Mouse (Mus musculus): Measurements from ENCODE around the gene Fpr2. TPM values are rescaled to one million over a fixed set of nuclear protein-coding genes. Genes with fewer than 3 reads are reported as not detected.

Fpr2 gene
- total RNA-seq, 1 experiment: not detected

- no peak overlapping the region for H3K27ac ChIP-seq (ENCODE audit: insufficient read depth, low read depth, low read length, poor library complexity, severe bottlenecking)
- TF ChIP-seq MAFK (IDR thresholded peaks at IDR 0.05; ENCODE audit: insufficient read depth, low read depth, low read length) (no peak), ZNF384 (IDR thresholded peaks at IDR 0.05; ENCODE audit: low read depth, low read length) (no peak), CHD2 (IDR thresholded peaks at IDR 0.05; ENCODE audit: low read depth, low read length) (no peak), HCFC1 (IDR thresholded peaks at IDR 0.05; ENCODE audit: borderline replicate concordance, insufficient read depth, low read length) (no peak), ZC3H11A (IDR thresholded peaks at IDR 0.05; ENCODE audit: borderline replicate concordance, low read depth, low read length) (no peak)
- in situ Hi-C loops (cut with MboI; ENCODE audit: low sequenced_read_pairs in 2 of 2, unreplicated experiment in 2 of 2): no loop called here
- no peaks in the 10 kb centered on the region for H3K36me3 ChIP-seq (ENCODE audit: control insufficient read depth, insufficient read depth, low read length, poor library complexity, severe bottlenecking)
- DNase-seq (ENCODE audit: low read depth, low spot score): no peak
- peaks cover 0 to 3% of the 10 kb centered on the region in 2 experiments; a peak in 1 of 4 replicates for H3K4me1 ChIP-seq (ENCODE audit: control insufficient read depth in 2 of 2, insufficient read depth in 2 of 2, low read length in 2 of 2, poor library complexity in 1 of 2)
- peak overlapping the region; percentile 52 for H3K9ac ChIP-seq (ENCODE audit: insufficient read depth, low read depth, low read length, poor library complexity, severe bottlenecking)
- peak overlapping the region; percentile 56 to 78 for H3K4me3 ChIP-seq (ENCODE audit: insufficient read depth in 1 of 2, low read depth in 1 of 2, low read length in 2 of 2, poor library complexity in 1 of 2, severe bottlenecking in 1 of 2)
- H3K9me3 ChIP-seq (ENCODE audit: control insufficient read depth, insufficient read depth, low read depth, low read length): no peaks in the 10 kb centered on the region
These were observed 37.5 kb upstream of the Fpr2 start for GRCm38 (mm10) chr17:17849906-17850712.

DNA sequence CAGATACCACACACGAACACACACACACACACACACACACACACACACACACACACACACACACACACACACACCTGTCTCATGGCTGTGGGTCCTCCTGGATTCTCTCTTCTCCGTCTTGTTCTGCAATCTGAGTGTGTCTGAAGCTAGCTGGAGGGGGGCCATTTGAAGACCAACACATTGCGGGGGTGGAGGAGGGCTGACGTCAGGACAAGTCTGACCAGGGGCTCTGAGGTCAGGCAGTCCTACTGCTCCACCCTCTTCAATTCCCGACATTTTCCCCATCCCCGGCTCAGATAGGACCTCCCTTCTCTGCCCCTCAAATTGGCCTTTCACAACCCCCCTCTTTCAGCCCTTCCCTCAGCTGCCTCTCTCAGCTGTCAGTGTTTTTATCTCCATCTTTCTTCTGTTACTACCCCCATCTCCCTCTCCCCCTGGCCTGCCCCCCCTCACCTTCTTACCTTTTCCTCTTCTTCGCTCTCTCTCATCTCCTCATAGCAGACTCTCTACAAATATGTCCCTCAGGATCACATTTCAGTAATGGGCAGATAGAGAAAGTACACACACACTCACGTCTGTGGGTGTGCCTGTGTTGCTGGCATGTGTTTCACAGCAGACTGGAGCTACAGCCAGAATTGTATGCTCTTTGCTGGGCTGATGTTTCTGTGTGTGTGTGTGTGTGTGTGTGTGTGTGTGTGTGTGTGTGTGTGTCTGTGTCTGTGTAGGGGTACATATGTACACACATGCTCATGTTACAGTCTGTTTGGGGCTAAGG, 32.4 kb upstream of the Fpr2 start, which contains the start of gene Has1:
TSS of gene Has1 (minus strand) at position 142 of the 775 bp plus-strand sequence.
- H3K36me3 ChIP-seq (ENCODE audit: control insufficient read depth, insufficient read depth, low read length, poor library complexity, severe bottlenecking): no peaks in the 10 kb centered on the region
- TF ChIP-seq ZC3H11A (IDR thresholded peaks at IDR 0.05; ENCODE audit: borderline replicate concordance, low read depth, low read length) (no peak), CHD2 (IDR thresholded peaks at IDR 0.05; ENCODE audit: low read depth, low read length) (no peak), HCFC1 (IDR thresholded peaks at IDR 0.05; ENCODE audit: borderline replicate concordance, insufficient read depth, low read length) (no peak), ZNF384 (IDR thresholded peaks at IDR 0.05; ENCODE audit: low read depth, low read length) (no peak), MAFK (IDR thresholded peaks at IDR 0.05; ENCODE audit: insufficient read depth, low read depth, low read length) (no peak)
- no peak within 1 kb of the TSS for H3K27ac ChIP-seq (ENCODE audit: insufficient read depth, low read depth, low read length, poor library complexity, severe bottlenecking)
- no peak within 1 kb of the TSS for H3K4me3 ChIP-seq (ENCODE audit: insufficient read depth in 1 of 2, low read depth in 1 of 2, low read length in 2 of 2, poor library complexity in 1 of 2, severe bottlenecking in 1 of 2)
- H3K4me1 ChIP-seq (ENCODE audit: control insufficient read depth in 2 of 2, insufficient read depth in 2 of 2, low read length in 2 of 2, poor library complexity in 1 of 2): no peaks in the 10 kb centered on the region; a peak in 1 of 4 replicates
- in situ Hi-C loops (cut with MboI; ENCODE audit: low sequenced_read_pairs in 2 of 2, unreplicated experiment in 2 of 2): no loop called here
- no peak for DNase-seq (ENCODE audit: low read depth, low spot score)
- H3K9ac ChIP-seq (ENCODE audit: insufficient read depth, low read depth, low read length, poor library complexity, severe bottlenecking): no peak within 1 kb of the TSS
- H3K9me3 ChIP-seq (ENCODE audit: control insufficient read depth, insufficient read depth, low read depth, low read length): no peaks in the 10 kb centered on the region

DNA sequence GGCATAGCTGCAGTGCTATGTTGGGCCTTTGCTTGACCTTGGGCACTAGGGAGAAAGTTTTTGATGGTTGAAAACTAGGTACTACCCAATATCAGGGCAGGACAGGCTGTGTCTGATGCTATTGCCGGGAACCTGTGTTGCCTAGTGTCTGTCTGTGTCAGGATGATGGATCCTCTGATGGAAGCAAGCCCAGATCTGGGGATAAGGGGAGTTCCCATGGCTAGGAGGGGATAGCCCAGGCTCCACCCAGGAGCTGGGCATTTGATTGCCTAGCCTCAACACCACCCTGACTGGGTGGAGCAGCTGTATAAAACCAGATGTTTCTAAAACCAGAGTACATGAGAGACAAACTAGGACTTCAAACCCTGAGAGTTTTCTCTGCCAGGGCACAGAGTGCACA, 31.0 kb upstream of the Fpr2 start:
- in situ Hi-C loops (cut with MboI; ENCODE audit: low sequenced_read_pairs in 2 of 2, unreplicated experiment in 2 of 2): no loop called here
- Histone ChIP-seq H3K27ac (ENCODE audit: insufficient read depth, low read depth, low read length, poor library complexity, severe bottlenecking) (no peak overlapping the region), H3K9me3 (ENCODE audit: control insufficient read depth, insufficient read depth, low read depth, low read length) (no peaks in the 10 kb centered on the region), H3K4me3 (ENCODE audit: insufficient read depth in 1 of 2, low read depth in 1 of 2, low read length in 2 of 2, poor library complexity in 1 of 2, severe bottlenecking in 1 of 2) (no peak overlapping the region), H3K36me3 (ENCODE audit: control insufficient read depth, insufficient read depth, low read length, poor library complexity, severe bottlenecking) (no peaks in the 10 kb centered on the region), H3K4me1 (ENCODE audit: control insufficient read depth in 2 of 2, insufficient read depth in 2 of 2, low read length in 2 of 2, poor library complexity in 1 of 2) (no peaks in the 10 kb centered on the region; a peak in 1 of 4 replicates), H3K9ac (ENCODE audit: insufficient read depth, low read depth, low read length, poor library complexity, severe bottlenecking) (no peak overlapping the region)
- no peak for DNase-seq (ENCODE audit: low read depth, low spot score)
- TF ChIP-seq MAFK (IDR thresholded peaks at IDR 0.05; ENCODE audit: insufficient read depth, low read depth, low read length) (no peak), HCFC1 (IDR thresholded peaks at IDR 0.05; ENCODE audit: borderline replicate concordance, insufficient read depth, low read length) (no peak), ZNF384 (IDR thresholded peaks at IDR 0.05; ENCODE audit: low read depth, low read length) (no peak), CHD2 (IDR thresholded peaks at IDR 0.05; ENCODE audit: low read depth, low read length) (no peak), ZC3H11A (IDR thresholded peaks at IDR 0.05; ENCODE audit: borderline replicate concordance, low read depth, low read length) (no peak)

DNA sequence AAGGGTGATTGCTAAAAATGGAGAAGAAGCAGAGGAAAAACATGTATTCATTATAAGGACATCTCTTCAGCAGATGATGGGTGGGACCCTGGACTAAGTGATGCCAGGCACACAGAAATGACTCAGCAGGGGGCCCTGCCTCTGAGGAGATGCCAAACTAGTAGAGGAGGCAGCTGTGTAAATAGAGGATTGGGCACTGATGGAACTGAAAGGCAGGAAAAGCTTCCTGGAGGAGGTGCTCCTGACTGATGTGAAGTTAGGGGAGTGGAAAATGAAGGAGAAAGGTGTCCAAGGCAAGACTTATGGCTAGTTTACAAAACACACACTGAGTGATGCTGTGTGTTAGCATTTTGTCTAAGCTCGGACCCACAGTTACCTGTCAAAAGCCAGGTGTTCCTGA, 30.2 kb upstream of the Fpr2 start:
- Histone ChIP-seq H3K4me1 (ENCODE audit: control insufficient read depth in 2 of 2, insufficient read depth in 2 of 2, low read length in 2 of 2, poor library complexity in 1 of 2) (no peaks in the 10 kb centered on the region; a peak in 1 of 4 replicates), H3K4me3 (ENCODE audit: insufficient read depth in 1 of 2, low read depth in 1 of 2, low read length in 2 of 2, poor library complexity in 1 of 2, severe bottlenecking in 1 of 2) (no peak overlapping the region), H3K9me3 (ENCODE audit: control insufficient read depth, insufficient read depth, low read depth, low read length) (no peaks in the 10 kb centered on the region), H3K9ac (ENCODE audit: insufficient read depth, low read depth, low read length, poor library complexity, severe bottlenecking) (no peak overlapping the region), H3K36me3 (ENCODE audit: control insufficient read depth, insufficient read depth, low read length, poor library complexity, severe bottlenecking) (no peaks in the 10 kb centered on the region), H3K27ac (ENCODE audit: insufficient read depth, low read depth, low read length, poor library complexity, severe bottlenecking) (no peak overlapping the region)
- DNase-seq (ENCODE audit: low read depth, low spot score): no peak
- in situ Hi-C loops (cut with MboI; ENCODE audit: low sequenced_read_pairs in 2 of 2, unreplicated experiment in 2 of 2): no loop called here
- TF ChIP-seq HCFC1 (IDR thresholded peaks at IDR 0.05; ENCODE audit: borderline replicate concordance, insufficient read depth, low read length) (no peak), ZC3H11A (IDR thresholded peaks at IDR 0.05; ENCODE audit: borderline replicate concordance, low read depth, low read length) (no peak), CHD2 (IDR thresholded peaks at IDR 0.05; ENCODE audit: low read depth, low read length) (no peak), ZNF384 (IDR thresholded peaks at IDR 0.05; ENCODE audit: low read depth, low read length) (no peak), MAFK (IDR thresholded peaks at IDR 0.05; ENCODE audit: insufficient read depth, low read depth, low read length) (no peak)

Data from ES-E14 (cell line).